Mouse (Mus musculus) cerebellum, adult 11-12 months (tissue): ENCODE measurements around the gene Dpy19l2.
A peak's percentile ranks its signal among the peaks of the same experiment; 100 is the strongest.
"Not testable (repeated sequence)": the region's sequence is repeated elsewhere in the genome, so short reads cannot be mapped to it uniquely, and the experiment has no call there.

Experiments used
- DNase-seq: peaks from one replicate; pipeline ENCODE4 v3.0.0; 2022

The Dpy19l2 gene

GRCm38 (mm10) chr9:24695700-24696404, at the start of gene Dpy19l2:
TSS of gene Dpy19l2 (minus strand) at chr9:24696293.
- DNase-seq = no peak

GRCm38 (mm10) chr9:24744958-24745357, 48.9 kb upstream of the Dpy19l2 start:
- no peak for DNase-seq

GRCm38 (mm10) chr9:24701246-24701645, 5.2 kb upstream of the Dpy19l2 start:
- no peak for DNase-seq

- no peak for DNase-seq
These were observed 299 bp upstream of the Dpy19l2 start for GRCm38 (mm10) chr9:24696405-24696778.

- DNase-seq = not testable (repeated sequence)
These were observed 58.8 kb downstream of the Dpy19l2 start for GRCm38 (mm10) chr9:24637341-24637740.

GRCm38 (mm10) chr9:24624896-24625295, 71.2 kb downstream of the Dpy19l2 start, which contains the start of gene Cypt4:
TSS of gene Cypt4 (plus strand) at chr9:24625196.
- no peak for DNase-seq

- no peak for DNase-seq
These were observed 157.9 kb downstream of the Dpy19l2 start for GRCm38 (mm10) chr9:24538159-24538558.

- peak; percentile 85 for DNase-seq
These were observed 179.4 kb downstream of the Dpy19l2 start for GRCm38 (mm10) chr9:24516575-24517139.

- no peak for DNase-seq
These were observed 182.0 kb downstream of the Dpy19l2 start for GRCm38 (mm10) chr9:24514078-24514469.

GRCm38 (mm10) chr9:24513290-24514077, 182.6 kb downstream of the Dpy19l2 start:
- no peak for DNase-seq

GRCm38 (mm10) chr9:24512121-24512539, 184.0 kb downstream of the Dpy19l2 start:
- DNase-seq = no peak

GRCm38 (mm10) chr9:24511371-24512120, 184.5 kb downstream of the Dpy19l2 start:
- no peak for DNase-seq

- no peak for DNase-seq
These were observed 187.2 kb downstream of the Dpy19l2 start for GRCm38 (mm10) chr9:24508880-24509279.
